Mouse (Mus musculus): Measurements from ENCODE around the gene Gpc6. TPM values are rescaled to one million over a fixed set of nuclear protein-coding genes. Genes with fewer than 3 reads are reported as not detected.

Gene Gpc6
- polyA plus RNA-seq, 1 experiment from 2014 or later = 16.8 TPM

- Histone ChIP-seq H3K4me1 (ENCODE audit: control insufficient read depth, insufficient read depth, low read length) (no peaks in the 10 kb centered on the region), H3K4me3 (replicated peaks; ENCODE audit: low read depth, low read length) (no peak overlapping the region), H3K36me3 (ENCODE audit: control insufficient read depth, insufficient read depth, low read length) (no peaks in the 10 kb centered on the region), H3K4me2 (ENCODE audit: low read length) (no peak overlapping the region), H3K9me3 (ENCODE audit: control insufficient read depth, low read length) (no peaks in the 10 kb centered on the region), H3K27ac (replicated peaks; ENCODE audit: low read depth, low read length) (no peak overlapping the region), H3K9ac (replicated peaks; ENCODE audit: low read length) (no peak overlapping the region), H3K27me3 (ENCODE audit: control insufficient read depth, insufficient read depth, low read length) (no peaks in the 10 kb centered on the region)
- no peak for DNase-seq
- 95% methylated on average over 2 of the region's 2 CpGs for WGBS
- ATAC-seq (ENCODE audit: low FRiP score, low TSS enrichment) = no peak
Measured at GRCm38 (mm10) chr14:116977259-116977658, 52.1 kb downstream of the Gpc6 start.

- no peak for DNase-seq
- H3K27ac ChIP-seq (replicated peaks; ENCODE audit: low read depth, low read length) = no peak overlapping the region
- H3K4me2 ChIP-seq (ENCODE audit: low read length) = no peak overlapping the region
- no peaks in the 10 kb centered on the region for H3K36me3 ChIP-seq (ENCODE audit: control insufficient read depth, insufficient read depth, low read length)
- H3K9me3 ChIP-seq (ENCODE audit: control insufficient read depth, low read length) = no peaks in the 10 kb centered on the region
- WGBS = 88% methylated on average over 10 of the region's 10 CpGs
- no peak for ATAC-seq (ENCODE audit: low FRiP score, low TSS enrichment)
- no peaks in the 10 kb centered on the region for H3K4me1 ChIP-seq (ENCODE audit: control insufficient read depth, insufficient read depth, low read length)
- no peak overlapping the region for H3K9ac ChIP-seq (replicated peaks; ENCODE audit: low read length)
- H3K4me3 ChIP-seq (replicated peaks; ENCODE audit: low read depth, low read length) = no peak overlapping the region
- H3K27me3 ChIP-seq (ENCODE audit: control insufficient read depth, insufficient read depth, low read length) = no peaks in the 10 kb centered on the region
Measured at GRCm38 (mm10) chr14:116979714-116980382, 54.7 kb downstream of the Gpc6 start.

GRCm38 (mm10) chr14:116981711-116982110 is 56.6 kb downstream of the Gpc6 start:
- no peak overlapping the region for H3K4me3 ChIP-seq (replicated peaks; ENCODE audit: low read depth, low read length)
- H3K4me1 ChIP-seq (ENCODE audit: control insufficient read depth, insufficient read depth, low read length) = no peaks in the 10 kb centered on the region
- H3K9me3 ChIP-seq (ENCODE audit: control insufficient read depth, low read length) = no peaks in the 10 kb centered on the region
- no peaks in the 10 kb centered on the region for H3K27me3 ChIP-seq (ENCODE audit: control insufficient read depth, insufficient read depth, low read length)
- H3K4me2 ChIP-seq (ENCODE audit: low read length) = no peak overlapping the region
- no peaks in the 10 kb centered on the region for H3K36me3 ChIP-seq (ENCODE audit: control insufficient read depth, insufficient read depth, low read length)
- H3K27ac ChIP-seq (replicated peaks; ENCODE audit: low read depth, low read length) = no peak overlapping the region
- no peak overlapping the region for H3K9ac ChIP-seq (replicated peaks; ENCODE audit: low read length)
- no peak for DNase-seq
- ATAC-seq (ENCODE audit: low FRiP score, low TSS enrichment) = no peak
- WGBS = 89% methylated on average over 4 of the region's 4 CpGs

GRCm38 (mm10) chr14:116987341-116987740 is 62.2 kb downstream of the Gpc6 start:
- H3K9me3 ChIP-seq (ENCODE audit: control insufficient read depth, low read length) = 0 out of 2 replicates have a peak, but pooled peaks cover 4% of the 10 kb centered on the region
- no peaks in the 10 kb centered on the region for H3K27me3 ChIP-seq (ENCODE audit: control insufficient read depth, insufficient read depth, low read length)
- WGBS = 82% methylated on average over 3 of the region's 3 CpGs
- H3K27ac ChIP-seq (replicated peaks; ENCODE audit: low read depth, low read length) = no peak overlapping the region
- H3K9ac ChIP-seq (replicated peaks; ENCODE audit: low read length) = no peak overlapping the region
- H3K4me2 ChIP-seq (ENCODE audit: low read length) = no peak overlapping the region
- H3K36me3 ChIP-seq (ENCODE audit: control insufficient read depth, insufficient read depth, low read length) = no peaks in the 10 kb centered on the region
- H3K4me3 ChIP-seq (replicated peaks; ENCODE audit: low read depth, low read length) = no peak overlapping the region
- ATAC-seq (ENCODE audit: low FRiP score, low TSS enrichment) (no peak), DNase-seq (peak; percentile 13)
- H3K4me1 ChIP-seq (ENCODE audit: control insufficient read depth, insufficient read depth, low read length) = no peaks in the 10 kb centered on the region

- WGBS = 93% methylated on average over 1 of the region's 1 CpGs
Measured at GRCm38 (mm10) chr14:117000376-117000775, 75.3 kb downstream of the Gpc6 start.

GRCm38 (mm10) chr14:117002313-117002712 is 77.2 kb downstream of the Gpc6 start:
- no peak overlapping the region for H3K27ac ChIP-seq (replicated peaks; ENCODE audit: low read depth, low read length)
- ATAC-seq (ENCODE audit: low FRiP score, low TSS enrichment) (no peak), DNase-seq (peak; percentile 48)
- H3K4me3 ChIP-seq (replicated peaks; ENCODE audit: low read depth, low read length) = no peak overlapping the region
- H3K4me1 ChIP-seq (ENCODE audit: control insufficient read depth, insufficient read depth, low read length) = peaks cover 3% of the 10 kb centered on the region; the same call in 1 of the 2 replicates
- no peak overlapping the region for H3K9ac ChIP-seq (replicated peaks; ENCODE audit: low read length)
- H3K36me3 ChIP-seq (ENCODE audit: control insufficient read depth, insufficient read depth, low read length) = no peaks in the 10 kb centered on the region
- no peaks in the 10 kb centered on the region for H3K9me3 ChIP-seq (ENCODE audit: control insufficient read depth, low read length)
- H3K4me2 ChIP-seq (ENCODE audit: low read length) = no peak overlapping the region
- WGBS = 46% methylated on average over 8 of the region's 8 CpGs
- H3K27me3 ChIP-seq (ENCODE audit: control insufficient read depth, insufficient read depth, low read length) = no peaks in the 10 kb centered on the region

More at GRCm38 (mm10) chr14:117000376-117000775, 75.3 kb downstream of the Gpc6 start:
- peaks cover 3% of the 10 kb centered on the region; the same call in 1 of the 2 replicates for H3K4me1 ChIP-seq (ENCODE audit: control insufficient read depth, insufficient read depth, low read length)
- no peak overlapping the region for H3K4me2 ChIP-seq (ENCODE audit: low read length)
- H3K36me3 ChIP-seq (ENCODE audit: control insufficient read depth, insufficient read depth, low read length) = no peaks in the 10 kb centered on the region
- no peak overlapping the region for H3K4me3 ChIP-seq (replicated peaks; ENCODE audit: low read depth, low read length)
- no peaks in the 10 kb centered on the region for H3K27me3 ChIP-seq (ENCODE audit: control insufficient read depth, insufficient read depth, low read length)
- no peaks in the 10 kb centered on the region for H3K9me3 ChIP-seq (ENCODE audit: control insufficient read depth, low read length)
- no peak overlapping the region for H3K27ac ChIP-seq (replicated peaks; ENCODE audit: low read depth, low read length)
- ATAC-seq (ENCODE audit: low FRiP score, low TSS enrichment) = no peak
- no peak overlapping the region for H3K9ac ChIP-seq (replicated peaks; ENCODE audit: low read length)
- no peak for DNase-seq

GRCm38 (mm10) chr14:117008781-117009180 is 83.7 kb downstream of the Gpc6 start:
- no peak for DNase-seq
- Histone ChIP-seq H3K9me3 (ENCODE audit: control insufficient read depth, low read length) (0 out of 2 replicates have a peak, but pooled peaks cover 3% of the 10 kb centered on the region), H3K9ac (replicated peaks; ENCODE audit: low read length) (no peak overlapping the region), H3K27ac (replicated peaks; ENCODE audit: low read depth, low read length) (no peak overlapping the region), H3K36me3 (ENCODE audit: control insufficient read depth, insufficient read depth, low read length) (no peaks in the 10 kb centered on the region), H3K4me2 (ENCODE audit: low read length) (no peak overlapping the region), H3K4me1 (ENCODE audit: control insufficient read depth, insufficient read depth, low read length) (no peaks in the 10 kb centered on the region), H3K27me3 (ENCODE audit: control insufficient read depth, insufficient read depth, low read length) (no peaks in the 10 kb centered on the region), H3K4me3 (replicated peaks; ENCODE audit: low read depth, low read length) (no peak overlapping the region)
- WGBS = 92% methylated on average over 3 of the region's 3 CpGs
- no peak for ATAC-seq (ENCODE audit: low FRiP score, low TSS enrichment)

- H3K27me3 ChIP-seq (ENCODE audit: control insufficient read depth, insufficient read depth, low read length) = no peaks in the 10 kb centered on the region
- H3K9me3 ChIP-seq (ENCODE audit: control insufficient read depth, low read length) = no peaks in the 10 kb centered on the region
- H3K27ac ChIP-seq (replicated peaks; ENCODE audit: low read depth, low read length) = no peak overlapping the region
- WGBS = 60% methylated on average over 1 of the region's 1 CpGs
- no peak overlapping the region for H3K4me3 ChIP-seq (replicated peaks; ENCODE audit: low read depth, low read length)
- no peak for ATAC-seq (ENCODE audit: low FRiP score, low TSS enrichment)
- no peak overlapping the region for H3K4me2 ChIP-seq (ENCODE audit: low read length)
- H3K4me1 ChIP-seq (ENCODE audit: control insufficient read depth, insufficient read depth, low read length) = no peaks in the 10 kb centered on the region
- no peak overlapping the region for H3K9ac ChIP-seq (replicated peaks; ENCODE audit: low read length)
- DNase-seq = no peak
- H3K36me3 ChIP-seq (ENCODE audit: control insufficient read depth, insufficient read depth, low read length) = no peaks in the 10 kb centered on the region
Measured at GRCm38 (mm10) chr14:117012969-117013368, 87.9 kb downstream of the Gpc6 start.

- Histone ChIP-seq H3K4me1 (ENCODE audit: control insufficient read depth, insufficient read depth, low read length) (no peaks in the 10 kb centered on the region), H3K27ac (replicated peaks; ENCODE audit: low read depth, low read length) (no peak overlapping the region), H3K4me3 (replicated peaks; ENCODE audit: low read depth, low read length) (no peak overlapping the region), H3K9ac (replicated peaks; ENCODE audit: low read length) (no peak overlapping the region), H3K36me3 (ENCODE audit: control insufficient read depth, insufficient read depth, low read length) (no peaks in the 10 kb centered on the region), H3K27me3 (ENCODE audit: control insufficient read depth, insufficient read depth, low read length) (no peaks in the 10 kb centered on the region), H3K9me3 (ENCODE audit: control insufficient read depth, low read length) (no peaks in the 10 kb centered on the region), H3K4me2 (ENCODE audit: low read length) (no peak overlapping the region)
- DNase-seq = no peak
- no peak for ATAC-seq (ENCODE audit: low FRiP score, low TSS enrichment)
- WGBS = 42% methylated on average over 3 of the region's 3 CpGs
Measured at GRCm38 (mm10) chr14:117013554-117014117, 88.5 kb downstream of the Gpc6 start.

Measured in midbrain, embryonic 14.5 days (tissue).